Mouse (Mus musculus) adrenal gland, postnatal 10 days (tissue): ENCODE measurements around the gene Cebpa. TPM values are rescaled to one million over a fixed set of nuclear protein-coding genes. Genes with fewer than 3 reads are reported as not detected.

ENCODE experiments used
- DNase-seq: peaks from one replicate; pipeline ENCODE4 v3.0.0; 2021; ENCODE audit warnings: mixed read lengths
- microRNA-seq: library from miRNA; unstranded; fragments of <30 nt; microRNA quantifications from one replicate; pipeline ENCODE4 v1.2.0, GENCODE M21; 2021
- total RNA-seq, 2 experiments: library from RNA; stranded (reverse); gene quantifications; 2 replicates each; pipeline ENCODE4 v1.2.3; 2021

The Cebpa gene
- total RNA-seq, 2 experiments from 2014 or later: 237 to 238 TPM

DNA sequence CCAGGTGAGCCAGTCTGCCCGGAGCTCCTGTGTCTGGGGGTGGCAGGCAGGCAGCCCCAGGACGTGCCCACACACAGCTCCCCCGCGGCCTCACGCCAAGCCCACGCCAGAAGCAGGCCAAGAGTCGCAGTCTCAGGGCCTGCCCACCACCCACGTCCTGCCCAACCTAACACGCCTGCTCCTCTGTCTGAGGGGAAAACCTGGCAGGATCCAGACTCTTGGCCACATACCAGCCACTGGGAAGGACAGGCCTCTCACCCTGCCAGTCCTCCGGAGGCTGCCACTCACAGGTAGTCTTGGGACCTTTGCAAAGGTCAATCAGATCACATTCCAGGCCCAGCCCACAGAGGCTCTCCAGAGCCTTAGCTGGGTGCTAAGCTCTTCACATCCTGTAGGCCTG, 27.2 kb downstream of the Cebpa start:
- peak; percentile 61 for DNase-seq

DNA sequence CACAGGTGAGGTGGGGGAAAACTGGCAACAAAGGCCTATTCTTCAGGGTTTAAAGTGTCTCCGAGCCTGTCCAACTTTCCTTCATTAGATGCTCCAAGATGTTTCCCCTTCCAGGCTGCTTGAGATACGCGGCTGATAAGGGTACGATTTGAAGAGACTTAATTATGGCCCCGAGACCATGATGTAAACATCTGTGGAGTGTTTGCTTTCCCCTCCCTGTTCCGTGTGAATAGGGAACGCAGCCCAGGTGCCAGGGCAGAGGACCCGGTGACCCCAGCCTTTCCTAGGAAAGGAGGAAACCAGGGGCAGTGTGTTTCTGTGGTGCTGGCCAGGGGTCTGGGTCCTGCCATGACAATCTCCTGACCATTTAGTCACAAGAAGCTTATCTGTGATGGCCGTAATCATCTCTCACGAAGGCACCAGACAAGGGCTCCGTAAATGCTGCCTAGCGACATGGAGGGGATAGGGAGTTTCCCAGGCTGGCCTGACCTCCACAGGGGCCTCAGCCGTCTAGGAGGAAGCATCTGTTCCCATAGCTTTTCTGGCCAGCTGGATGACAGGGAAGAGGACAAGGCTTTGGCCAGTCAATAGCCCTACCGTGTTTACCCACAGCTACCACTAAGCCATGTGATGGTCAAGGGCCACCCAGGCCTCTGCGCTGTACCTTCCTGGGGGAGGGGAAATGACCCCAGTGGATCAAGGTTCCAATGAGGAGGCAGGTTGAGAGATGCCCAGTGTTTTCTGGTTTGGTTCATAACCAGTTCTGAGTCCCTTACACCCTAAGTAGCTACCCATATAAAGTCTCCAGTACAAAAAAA, 30.7 kb downstream of the Cebpa start:
- no peak for DNase-seq

DNA sequence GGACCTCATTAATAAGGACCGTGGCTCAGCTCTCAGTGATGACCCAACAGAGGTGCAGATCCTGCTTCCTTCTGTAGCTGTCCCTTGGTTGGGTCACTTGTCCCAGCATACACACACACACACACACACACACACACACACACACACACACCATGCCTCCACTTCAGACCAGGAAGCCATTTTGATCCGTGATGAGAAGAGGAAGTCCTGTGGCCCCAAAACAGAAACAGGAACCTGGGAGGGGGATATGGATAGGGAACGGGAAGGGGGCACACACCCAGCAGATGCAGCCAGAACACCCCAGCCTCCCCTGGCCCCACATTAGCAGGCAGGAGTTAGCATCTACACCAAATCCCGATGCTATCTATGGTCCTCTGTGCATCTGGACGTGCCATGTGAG, 31.8 kb downstream of the Cebpa start:
- no peak for DNase-seq

DNA sequence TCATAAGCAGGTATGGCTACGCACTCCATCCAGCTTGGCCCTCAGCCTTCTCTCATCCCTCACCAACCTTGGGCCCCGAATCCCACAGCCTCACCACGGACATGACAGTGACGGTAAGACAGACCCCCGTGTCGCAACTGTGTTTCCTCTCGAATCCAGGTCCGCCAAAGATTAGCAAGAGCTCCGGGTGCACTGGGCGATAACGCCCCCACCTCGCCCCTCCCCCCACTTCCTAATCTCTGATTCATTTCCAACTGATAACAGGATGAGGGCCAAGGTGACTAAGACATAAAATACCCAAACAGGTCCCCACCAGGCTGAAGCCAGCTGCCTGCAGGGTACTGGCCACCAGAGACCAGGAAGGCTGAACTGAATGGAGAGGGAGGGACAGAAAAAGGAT, 35.4 kb downstream of the Cebpa start:
- no peak for DNase-seq

DNA sequence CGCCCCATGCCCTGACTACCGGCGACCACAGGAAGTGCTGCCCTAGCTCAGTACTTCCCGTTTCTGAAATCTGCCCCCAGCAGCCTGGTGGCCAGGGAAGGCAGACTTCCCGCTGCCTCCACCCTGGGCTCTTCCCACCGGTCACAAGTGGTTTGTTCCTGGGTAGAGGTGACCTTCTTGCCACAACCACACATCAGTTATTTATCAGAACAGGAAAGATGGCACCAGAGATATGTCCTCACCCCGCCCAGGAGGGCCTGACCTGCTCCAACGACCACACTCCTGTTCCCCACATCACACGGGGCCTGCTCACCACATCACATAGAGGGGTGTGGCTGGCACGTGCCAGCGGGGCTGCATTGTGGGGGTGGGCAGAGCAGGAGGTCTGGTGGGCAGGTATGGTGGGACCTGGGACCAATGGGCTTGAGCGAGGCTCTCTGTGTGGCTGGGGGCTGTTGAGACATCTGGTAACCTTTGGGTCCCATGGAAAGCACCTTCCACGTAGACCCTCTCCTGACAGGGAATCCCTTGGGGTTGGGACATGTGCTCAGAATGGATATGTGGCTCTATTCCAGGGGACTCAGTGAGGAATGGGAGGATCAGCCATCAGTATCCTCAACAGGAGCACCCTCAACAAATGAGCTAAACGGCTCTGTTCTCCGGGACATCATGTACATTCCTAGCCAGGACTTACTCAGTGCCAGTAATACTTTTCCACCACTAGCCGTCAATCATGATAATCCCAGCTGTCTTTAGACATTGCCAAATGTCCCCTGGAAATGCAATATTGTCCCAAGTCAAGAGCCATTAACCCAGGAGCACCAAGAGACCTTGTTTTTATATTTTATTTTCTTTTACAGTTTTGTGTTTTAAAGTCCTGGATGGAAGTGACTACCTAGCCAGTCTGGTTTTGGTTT, 37.7 kb downstream of the Cebpa start:
- no peak for DNase-seq

DNA sequence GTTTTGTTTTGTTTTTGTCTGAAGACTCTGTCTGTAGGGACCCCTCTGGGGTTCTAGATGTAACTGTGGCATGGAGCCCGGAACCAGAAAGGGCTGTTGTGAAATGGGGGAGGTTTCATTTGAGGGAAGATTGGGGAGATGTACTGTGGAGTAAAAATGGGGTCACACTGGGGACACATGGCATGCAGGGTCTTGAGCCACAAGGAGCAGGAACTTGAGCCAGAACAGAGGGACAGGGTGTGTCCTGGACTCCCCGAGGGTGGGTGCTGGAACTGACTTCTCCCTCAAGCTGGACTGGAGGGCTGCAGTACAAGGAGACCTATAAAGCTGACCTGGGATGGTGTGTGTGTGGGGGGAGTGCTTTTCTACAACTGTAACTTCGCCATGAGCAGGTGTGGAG, 38.4 kb downstream of the Cebpa start:
- no peak for DNase-seq

DNA sequence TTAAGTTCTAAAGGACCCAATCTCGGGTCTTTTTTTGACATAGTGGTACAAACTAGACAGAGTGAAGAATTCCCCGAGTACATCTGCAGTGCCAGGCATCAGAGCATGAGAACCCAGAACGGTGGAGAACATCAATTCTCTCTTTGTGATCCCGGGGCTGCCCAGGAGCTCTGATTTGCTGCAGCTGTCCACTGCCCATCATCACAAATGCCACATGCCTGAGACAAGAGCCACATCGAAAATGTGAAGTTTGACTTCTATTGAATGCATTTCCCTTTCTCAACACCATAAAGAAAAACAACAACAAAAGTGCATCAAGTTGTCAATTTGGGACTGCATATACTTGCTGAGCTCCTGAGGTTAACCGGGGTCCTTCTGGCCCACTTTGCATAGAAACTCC, 43.4 kb downstream of the Cebpa start:
- DNase-seq: no peak

DNA sequence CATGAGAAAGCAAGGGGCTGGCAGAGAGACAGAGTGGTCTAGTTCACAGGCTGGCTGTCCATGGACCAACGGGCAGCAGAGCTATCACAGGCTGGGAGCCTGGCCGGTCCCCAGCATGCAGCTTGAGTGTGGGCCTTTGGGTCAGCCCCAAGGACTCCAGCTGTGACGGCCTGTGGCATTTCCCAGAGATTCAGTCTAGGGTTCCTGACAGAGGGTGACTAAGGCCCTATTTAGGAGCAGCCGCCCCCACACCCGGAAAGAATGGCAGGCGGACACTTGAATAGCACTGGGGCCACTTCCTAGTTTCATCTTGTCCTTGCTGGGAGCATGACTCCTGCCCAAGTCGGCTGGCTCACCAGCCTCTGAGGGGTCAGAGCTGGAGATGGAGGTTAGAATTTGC, 44.5 kb downstream of the Cebpa start:
- DNase-seq: no peak

DNA sequence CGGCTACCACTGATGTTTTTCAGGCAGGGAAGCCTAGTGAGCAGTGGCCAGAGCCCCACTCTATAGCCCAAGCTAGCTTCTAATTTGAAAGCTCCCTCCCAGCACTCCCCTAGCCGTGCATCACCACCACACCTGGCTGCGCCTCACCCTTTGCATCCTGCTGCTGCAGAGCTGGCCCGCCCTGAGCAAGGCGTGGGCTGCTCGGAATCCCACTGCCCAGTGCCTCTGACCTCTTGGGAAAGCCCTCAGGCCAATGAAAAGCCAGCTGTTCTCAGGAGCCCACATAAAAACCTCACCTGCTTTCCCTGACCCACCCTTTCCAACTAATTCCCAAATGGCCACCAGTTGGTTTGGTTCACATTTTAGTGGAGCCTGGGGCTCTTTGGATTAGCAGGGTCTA, 45.0 kb downstream of the Cebpa start:
- DNase-seq: no peak

DNA sequence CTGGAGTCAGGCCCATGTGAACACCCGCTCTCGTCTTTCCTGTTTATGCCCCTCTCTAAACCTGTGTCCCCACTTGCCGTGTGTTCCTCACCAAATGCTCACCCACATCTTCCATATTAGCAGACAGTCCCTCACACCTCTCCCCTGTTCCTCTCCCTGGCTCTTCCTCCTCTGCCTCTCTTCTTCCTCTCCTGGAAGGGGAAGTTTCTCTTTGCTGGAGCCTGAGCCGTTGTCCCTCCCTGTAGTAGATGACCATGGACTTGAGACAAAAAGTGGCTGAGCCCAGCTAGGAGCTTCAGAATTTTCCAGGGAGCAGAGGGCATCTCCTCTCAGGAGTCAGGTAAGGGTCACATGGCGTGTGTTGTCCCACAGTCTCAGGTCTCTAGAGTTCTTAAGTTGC, 47.9 kb downstream of the Cebpa start:
- no peak for DNase-seq

DNA sequence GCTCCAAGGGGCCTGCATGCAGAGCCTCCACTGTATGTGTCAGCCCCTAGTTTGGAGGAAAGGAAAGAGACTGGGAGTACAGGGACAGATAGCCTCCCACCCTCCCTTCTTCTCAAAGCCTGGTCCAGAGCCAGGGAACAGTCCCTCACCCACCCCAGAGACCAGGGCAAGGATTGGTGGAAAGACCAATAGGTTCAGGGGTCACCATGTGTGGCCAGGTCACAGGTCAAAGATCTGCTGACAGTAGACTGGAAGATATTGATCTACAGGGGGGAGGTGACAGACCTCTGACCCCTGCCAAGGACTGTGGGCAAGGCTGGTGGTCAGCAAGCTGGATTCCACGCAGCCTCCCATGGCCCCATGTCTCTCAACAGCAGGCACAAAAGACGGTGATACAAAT, 48.8 kb downstream of the Cebpa start:
- no peak for DNase-seq

DNA sequence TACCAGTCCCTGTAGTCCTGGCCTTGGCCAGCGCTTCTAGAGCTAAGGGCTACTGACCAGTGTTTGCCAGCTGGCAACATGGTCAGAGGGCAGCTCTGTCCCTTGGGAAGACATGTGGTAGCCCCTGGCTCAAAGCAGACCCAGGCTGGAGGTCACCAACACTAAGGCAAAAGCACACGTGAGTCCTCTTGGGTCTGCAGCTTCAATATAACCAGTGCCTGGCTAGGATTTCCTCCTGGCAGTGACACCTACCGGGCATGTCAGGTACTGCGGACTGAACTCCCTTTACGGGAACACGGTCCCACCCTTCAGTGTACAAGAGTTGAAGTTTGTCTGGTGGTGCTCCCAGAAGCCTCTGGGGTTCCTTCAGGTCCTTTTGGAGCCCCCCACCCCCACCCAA, 50.2 kb downstream of the Cebpa start:
- DNase-seq: peak; percentile 95

Small RNAs within 50 kb of the gene (microRNA-seq; reads per million reads assigned to microRNA genes)
- not detected for gene Gm25033

Other genes starting within 250 kb of the Cebpa start
- gene Pepd, start 206.9 kb upstream of the Cebpa start, total RNA-seq: 10 to 100 TPM; 56.6 to 58.9 TPM
- gene Cebpg, start 62.7 kb upstream of the Cebpa start, total RNA-seq: 10 to 100 TPM; 41.6 to 51.3 TPM
- gene Slc7a10, start 67.1 kb downstream of the Cebpa start, total RNA-seq: 1 to 10 TPM; 2.0 to 3.8 TPM
- gene Lrp3, start 96.2 kb downstream of the Cebpa start, total RNA-seq: 10 to 100 TPM; 15.6 to 17.7 TPM
- gene Gpatch1, start 199.1 kb downstream of the Cebpa start, total RNA-seq: 10 to 100 TPM; 11.7 to 17.2 TPM
- 1 to 10 TPM; 4.2 to 4.5 TPM for gene Rhpn2, start 214.9 kb downstream of the Cebpa start, total RNA-seq